Mouse (Mus musculus): Measurements from ENCODE around the gene Smarcc2. TPM values are rescaled to one million over a fixed set of nuclear protein-coding genes. Genes with fewer than 3 reads are reported as not detected.
A peak's percentile ranks its signal among the peaks of the same experiment; 100 is the strongest.

Smarcc2 gene
- 178 and 201 TPM in 2 replicates for polyA plus RNA-seq (2014; fragmentation: Nextera tagmentation; extraction: Ambion mirVana)

GRCm38 (mm10) chr10:128458719-128459408, at the start of gene Smarcc2:
Gene Smarcc2 (plus strand): TSS chr10:128459248.
- peak; percentile 77 for ATAC-seq
- peak within 1 kb of the TSS; percentile 98 for H3K27ac ChIP-seq (ENCODE audit: low read depth, low read length)
- peak within 1 kb of the TSS; percentile 81 for H3K4me2 ChIP-seq (ENCODE audit: low read length)
- H3K9ac ChIP-seq (ENCODE audit: low read length): peak within 1 kb of the TSS; percentile 98
- H3K4me3 ChIP-seq (ENCODE audit: low read depth, low read length): peak within 1 kb of the TSS; percentile 91
- peaks cover 10% of the 10 kb centered on the region for H3K4me1 ChIP-seq (ENCODE audit: control insufficient read depth, insufficient read depth, low read length)
- no peaks in the 10 kb centered on the region for H3K9me3 ChIP-seq (replicated peaks; ENCODE audit: control insufficient read depth, low read length)
- H3K27me3 ChIP-seq (replicated peaks; ENCODE audit: control insufficient read depth, insufficient read depth, low read length): no peaks in the 10 kb centered on the region
- under 1% methylated on average over 56 of the region's 86 CpGs for whole genome bisulfite sequencing
- peak; percentile 81 for DNase-seq (ENCODE audit: low spot score)
- peaks cover 29% of the 10 kb centered on the region for H3K36me3 ChIP-seq (ENCODE audit: control insufficient read depth, insufficient read depth, low read length)

- Histone ChIP-seq H3K4me3 (ENCODE audit: low read depth, low read length) (peak overlapping the region; percentile 79), H3K27me3 (replicated peaks; ENCODE audit: control insufficient read depth, insufficient read depth, low read length) (no peaks in the 10 kb centered on the region), H3K4me1 (ENCODE audit: control insufficient read depth, insufficient read depth, low read length) (peaks cover 27% of the 10 kb centered on the region), H3K27ac (ENCODE audit: low read depth, low read length) (peak overlapping the region; percentile 69), H3K36me3 (ENCODE audit: control insufficient read depth, insufficient read depth, low read length) (peaks cover 38% of the 10 kb centered on the region), H3K9ac (ENCODE audit: low read length) (peak overlapping the region; percentile 75), H3K4me2 (ENCODE audit: low read length) (peak overlapping the region; percentile 85), H3K9me3 (replicated peaks; ENCODE audit: control insufficient read depth, low read length) (no peaks in the 10 kb centered on the region)
- WGBS: 6% methylated on average over 36 of the region's 36 CpGs
- DNase-seq (ENCODE audit: low spot score): peak; percentile 99
- ATAC-seq: peak; percentile 89
Observed at GRCm38 (mm10) chr10:128409692-128410559, 49.1 kb upstream of the Smarcc2 start.

DNA sequence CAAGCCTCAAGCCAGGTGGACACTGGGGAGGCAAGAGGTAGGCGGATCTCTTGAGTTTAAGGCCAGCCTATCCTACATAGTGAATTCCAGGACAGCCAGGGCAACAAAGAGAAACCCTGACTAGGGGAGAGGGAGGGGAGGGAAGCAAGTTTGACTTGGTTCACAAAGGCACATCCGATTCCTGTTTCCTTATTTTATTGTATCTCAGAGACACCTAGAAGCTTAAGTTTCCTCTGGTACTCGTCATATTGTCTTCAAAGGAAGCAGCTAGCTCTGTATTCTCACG, 48.5 kb upstream of the Smarcc2 start:
- Histone ChIP-seq H3K4me3 (ENCODE audit: low read depth, low read length) (peak overlapping the region; percentile 79), H3K4me2 (ENCODE audit: low read length) (peak overlapping the region; percentile 85)
- WGBS: 22% methylated on average over 4 of the region's 4 CpGs

DNA sequence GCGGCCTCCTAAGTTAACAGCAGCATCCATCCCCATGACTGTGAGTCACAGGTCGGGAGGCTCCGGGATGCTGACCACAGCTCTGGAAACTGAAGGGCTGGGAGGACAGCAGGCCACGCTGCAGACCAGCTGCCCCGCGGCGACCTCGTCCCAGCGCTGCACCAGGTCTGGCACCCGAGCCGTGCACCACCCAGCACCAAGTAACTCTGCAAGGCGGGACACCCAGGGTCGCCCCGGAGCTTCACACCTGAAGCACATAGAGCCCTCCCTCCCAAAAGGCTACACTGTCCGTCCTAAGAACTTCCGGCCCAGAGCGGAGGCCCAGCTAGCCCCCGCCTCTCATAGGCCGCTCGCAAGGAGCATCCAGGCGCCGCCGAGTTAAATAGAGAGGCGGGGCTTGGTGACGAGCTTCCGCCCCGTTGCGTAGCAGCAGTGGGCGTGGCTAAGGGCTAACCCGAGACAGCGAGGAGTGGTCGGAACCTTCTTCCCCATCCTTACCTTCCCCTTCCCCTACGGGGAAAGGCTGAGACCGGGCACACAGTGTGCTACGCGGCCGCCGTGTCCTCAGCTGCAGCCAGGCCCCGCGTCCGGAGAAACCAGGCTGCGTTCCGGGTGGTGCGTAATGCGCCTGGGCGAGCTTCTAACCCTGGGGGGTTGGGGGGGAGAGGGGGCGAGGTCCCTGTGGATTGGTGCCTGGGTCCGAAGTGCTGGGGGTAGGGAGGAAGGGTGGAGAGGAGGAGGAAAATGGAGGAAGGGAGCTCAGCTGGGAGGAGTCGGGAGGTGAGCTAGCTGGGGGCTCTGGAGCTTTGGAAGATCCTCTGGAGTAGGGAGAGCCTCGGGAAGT, 47.6 kb upstream of the Smarcc2 start, which contains the start of the genes Nabp2 and Rnf41:
Nabp2 (minus strand) TSS at position 282 of the 844 bp plus-strand sequence.
Rnf41 (plus strand) TSS at position 447 of the 844 bp plus-strand sequence.
- H3K4me1 ChIP-seq (ENCODE audit: control insufficient read depth, insufficient read depth, low read length): peaks cover 27% of the 10 kb centered on the region
- H3K9ac ChIP-seq (ENCODE audit: low read length): peak within 1 kb of the TSS; percentile 84
- peak within 1 kb of the TSS; percentile 79 for H3K4me3 ChIP-seq (ENCODE audit: low read depth, low read length)
- H3K4me2 ChIP-seq (ENCODE audit: low read length): peak within 1 kb of the TSS; percentile 85
- no peaks in the 10 kb centered on the region for H3K27me3 ChIP-seq (replicated peaks; ENCODE audit: control insufficient read depth, insufficient read depth, low read length)
- under 1% methylated on average over 50 of the region's 50 CpGs for WGBS
- no peaks in the 10 kb centered on the region for H3K9me3 ChIP-seq (replicated peaks; ENCODE audit: control insufficient read depth, low read length)
- peak within 1 kb of the TSS; percentile 93 for H3K27ac ChIP-seq (ENCODE audit: low read depth, low read length)
- H3K36me3 ChIP-seq (ENCODE audit: control insufficient read depth, insufficient read depth, low read length): peaks cover 43% of the 10 kb centered on the region
- DNase-seq (ENCODE audit: low spot score): peak; percentile 99
- peak; percentile 88 for ATAC-seq

More for the DNA sequence above, 48.5 kb upstream of the Smarcc2 start:
- no peak for DNase-seq (ENCODE audit: low spot score)
- no peak for ATAC-seq
- Histone ChIP-seq H3K9me3 (replicated peaks; ENCODE audit: control insufficient read depth, low read length) (no peaks in the 10 kb centered on the region), H3K4me1 (ENCODE audit: control insufficient read depth, insufficient read depth, low read length) (peaks cover 27% of the 10 kb centered on the region), H3K9ac (ENCODE audit: low read length) (peak overlapping the region; percentile 64), H3K36me3 (ENCODE audit: control insufficient read depth, insufficient read depth, low read length) (peaks cover 42% of the 10 kb centered on the region), H3K27me3 (replicated peaks; ENCODE audit: control insufficient read depth, insufficient read depth, low read length) (no peaks in the 10 kb centered on the region), H3K27ac (ENCODE audit: low read depth, low read length) (0 out of 2 replicates have a peak overlapping the region, but pooled peaks have one; percentile 22)

GRCm38 (mm10) chr10:128412055-128412381, 47.0 kb upstream of the Smarcc2 start:
- under 1% methylated on average over 14 of the region's 14 CpGs for WGBS
- DNase-seq (ENCODE audit: low spot score): peak; percentile 70
- no peak for ATAC-seq

DNA sequence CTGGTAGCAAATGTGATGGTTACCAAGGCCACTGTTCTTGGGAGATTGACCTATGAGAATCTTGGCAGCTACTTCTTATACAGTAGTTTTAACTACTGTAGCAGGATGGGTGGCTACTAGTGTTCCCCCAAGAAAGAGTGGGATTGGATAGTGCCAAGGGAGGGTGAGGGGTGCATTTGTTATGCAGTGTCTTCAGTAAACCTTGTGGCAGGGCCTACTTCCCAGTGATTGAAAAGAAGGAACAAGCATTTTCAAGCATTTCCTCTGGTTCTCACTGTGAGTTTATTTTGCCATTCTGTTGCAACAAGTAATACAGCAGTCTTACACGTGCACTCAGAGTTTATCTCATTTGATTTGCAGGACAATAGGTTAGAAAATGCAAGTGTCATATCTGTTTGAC, 46.5 kb upstream of the Smarcc2 start:
- Histone ChIP-seq H3K36me3 (ENCODE audit: control insufficient read depth, insufficient read depth, low read length) (peaks cover 43% of the 10 kb centered on the region), H3K27me3 (replicated peaks; ENCODE audit: control insufficient read depth, insufficient read depth, low read length) (no peaks in the 10 kb centered on the region), H3K4me3 (ENCODE audit: low read depth, low read length) (peak overlapping the region; percentile 79), H3K27ac (ENCODE audit: low read depth, low read length) (peak overlapping the region; percentile 93), H3K4me1 (ENCODE audit: control insufficient read depth, insufficient read depth, low read length) (peaks cover 27% of the 10 kb centered on the region), H3K4me2 (ENCODE audit: low read length) (peak overlapping the region; percentile 85), H3K9me3 (replicated peaks; ENCODE audit: control insufficient read depth, low read length) (no peaks in the 10 kb centered on the region), H3K9ac (ENCODE audit: low read length) (peak overlapping the region; percentile 84)
- no peak for DNase-seq (ENCODE audit: low spot score)
- no peak for ATAC-seq
- WGBS: 45% methylated on average over 1 of the region's 1 CpGs

More at GRCm38 (mm10) chr10:128412055-128412381, 47.0 kb upstream of the Smarcc2 start:
- Histone ChIP-seq H3K4me2 (ENCODE audit: low read length) (peak overlapping the region; percentile 85), H3K27me3 (replicated peaks; ENCODE audit: control insufficient read depth, insufficient read depth, low read length) (no peaks in the 10 kb centered on the region), H3K4me3 (ENCODE audit: low read depth, low read length) (peak overlapping the region; percentile 79), H3K9me3 (replicated peaks; ENCODE audit: control insufficient read depth, low read length) (no peaks in the 10 kb centered on the region), H3K36me3 (ENCODE audit: control insufficient read depth, insufficient read depth, low read length) (peaks cover 43% of the 10 kb centered on the region), H3K27ac (ENCODE audit: low read depth, low read length) (peak overlapping the region; percentile 93), H3K4me1 (ENCODE audit: control insufficient read depth, insufficient read depth, low read length) (peaks cover 27% of the 10 kb centered on the region), H3K9ac (ENCODE audit: low read length) (peak overlapping the region; percentile 84)

- H3K27ac ChIP-seq (ENCODE audit: low read depth, low read length): no peak overlapping the region
- peak overlapping the region; percentile 79; the same call in 1 of the 2 replicates for H3K4me3 ChIP-seq (ENCODE audit: low read depth, low read length)
- H3K27me3 ChIP-seq (replicated peaks; ENCODE audit: control insufficient read depth, insufficient read depth, low read length): no peaks in the 10 kb centered on the region
- H3K4me2 ChIP-seq (ENCODE audit: low read length): peak overlapping the region; percentile 85
- WGBS: 29% methylated on average over 1 of the region's 1 CpGs
- peak overlapping the region; percentile 84 for H3K9ac ChIP-seq (ENCODE audit: low read length)
- ATAC-seq (no peak), DNase-seq (ENCODE audit: low spot score) (no peak)
- peaks cover 41% of the 10 kb centered on the region for H3K36me3 ChIP-seq (ENCODE audit: control insufficient read depth, insufficient read depth, low read length)
- H3K4me1 ChIP-seq (ENCODE audit: control insufficient read depth, insufficient read depth, low read length): peaks cover 27% of the 10 kb centered on the region
- no peaks in the 10 kb centered on the region for H3K9me3 ChIP-seq (replicated peaks; ENCODE audit: control insufficient read depth, low read length)
Observed at GRCm38 (mm10) chr10:128413076-128413475, 46.0 kb upstream of the Smarcc2 start.

DNA sequence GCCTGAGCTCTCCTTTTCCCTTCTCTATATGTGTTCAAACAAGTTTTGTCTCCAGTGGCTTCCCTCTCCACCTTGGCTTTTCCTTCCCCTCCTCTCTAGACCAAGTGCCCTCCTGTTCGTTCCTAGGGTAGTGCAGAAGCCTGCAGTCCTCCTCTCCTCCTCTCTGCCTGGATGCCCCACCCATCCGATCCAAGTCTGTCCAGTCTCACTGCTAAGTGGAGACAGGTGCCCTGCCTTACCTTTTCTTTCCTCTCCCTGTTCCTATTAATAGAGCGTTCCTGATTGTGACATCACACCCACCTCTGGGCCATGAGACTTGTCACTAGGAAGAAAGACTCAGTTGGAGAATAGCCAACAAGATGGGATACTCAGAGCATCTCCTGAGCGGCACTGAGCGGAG, 44.2 kb upstream of the Smarcc2 start:
- no peaks in the 10 kb centered on the region for H3K27me3 ChIP-seq (replicated peaks; ENCODE audit: control insufficient read depth, insufficient read depth, low read length)
- ATAC-seq: no peak
- H3K27ac ChIP-seq (ENCODE audit: low read depth, low read length): no peak overlapping the region
- no peak overlapping the region for H3K4me3 ChIP-seq (ENCODE audit: low read depth, low read length)
- H3K4me1 ChIP-seq (ENCODE audit: control insufficient read depth, insufficient read depth, low read length): peaks cover 21% of the 10 kb centered on the region
- no peak overlapping the region for H3K9ac ChIP-seq (ENCODE audit: low read length)
- no peak overlapping the region for H3K4me2 ChIP-seq (ENCODE audit: low read length)
- H3K36me3 ChIP-seq (ENCODE audit: control insufficient read depth, insufficient read depth, low read length): peaks cover 54% of the 10 kb centered on the region
- DNase-seq (ENCODE audit: low spot score): no peak
- 88% methylated on average over 5 of the region's 5 CpGs for WGBS
- no peaks in the 10 kb centered on the region for H3K9me3 ChIP-seq (replicated peaks; ENCODE audit: control insufficient read depth, low read length)

Data from forebrain, embryonic 14.5 days (tissue).